Mouse (Mus musculus) lung, adult 2 months (tissue): ENCODE results near the gene Zfp568.

Experiments used
- CTCF ChIP-seq: fragments of 200-500 bp; IDR thresholded peaks from 2 replicates; pipeline ENCODE4 v1.5.1; 2011; ENCODE audit warnings: mild to moderate bottlenecking, low read length, control low read depth; ENCODE audit not compliant: insufficient read depth
- POLR2A ChIP-seq: fragments of 200-500 bp; IDR thresholded peaks from 2 replicates; pipeline ENCODE4 v1.6.1; 2011; ENCODE audit warnings: low read depth, mild to moderate bottlenecking, control low read depth, low read length, borderline replicate concordance; ENCODE audit errors: extremely low read depth

- TF ChIP-seq CTCF (no peak), POLR2A (no peak)
Observed at GRCm38 (mm10) chr7:29959004-29959403, 24.8 kb upstream of the Zfp568 start.
